ENCODE assay signal across 12 mouse cellular contexts in genomic region chr12:30036569-30037055, GRCm38 (mm10).
DNase-seq lines count a peak whose midpoint lies in the region; ATAC-seq and TF ChIP-seq lines count a peak whose summit lies in the region.
"Had no signal": no experiment of that assay in that cellular context is flagged by ENCODE, and none has a peak within 500 bp of the region (broad histone marks: within the 10 kb centered on the region; RNA-seq: fewer than 3 reads in every experiment).

No protein-coding gene starts in this region.

- no peak overlapping the region for H3K9ac ChIP-seq in embryonic facial prominence, embryonic 12.5 days
- no peak overlapping the region for H3K9ac ChIP-seq in hindbrain, embryonic 13.5 days
- no peak overlapping the region for H3K9ac ChIP-seq in neural tube, embryonic 12.5 days
- H3K9ac ChIP-seq: heart, embryonic 13.5 days had no signal

- peak in 1 of 2 experiments; percentile 29 for DNase-seq in layer of hippocampus, adult 2 months (ENCODE audit: low spot score in 2 of 2)
- DNase-seq in layer of hippocampus, postnatal 25 days (ENCODE audit: extremely low spot score in 1 of 2, low spot score in 1 of 2): no peak
- no peak for DNase-seq in lung, postnatal 25 days (ENCODE audit: low spot score)
- no peak for DNase-seq in spleen, adult 18-20 months
- no peak for DNase-seq in kidney, adult 11 months
- DNase-seq: adrenal gland, postnatal 25 days; thymus, postnatal 14 days had no signal

- H3K27me3 ChIP-seq in embryonic facial prominence, embryonic 12.5 days: no peaks in the 10 kb centered on the region
- no peaks in the 10 kb centered on the region for H3K27me3 ChIP-seq in hindbrain, embryonic 13.5 days
- H3K27me3 ChIP-seq in neural tube, embryonic 12.5 days (replicated peaks): no peaks in the 10 kb centered on the region

- 63% methylated on average over 4 of the region's 4 CpGs for WGBS in embryonic facial prominence, embryonic 12.5 days
- WGBS in hindbrain, embryonic 13.5 days: 31% methylated on average over 4 of the region's 4 CpGs
- WGBS in neural tube, embryonic 12.5 days: 52% methylated on average over 4 of the region's 4 CpGs

- ATAC-seq in embryonic facial prominence, embryonic 12.5 days (ENCODE audit: insufficient number of reproducible peaks, insufficient read depth, low FRiP score, low TSS enrichment): 0 out of 2 replicates have a peak, but pooled peaks have one; percentile 19
- ATAC-seq in hindbrain, embryonic 13.5 days (ENCODE audit: low FRiP score): peak; percentile 88
- peak; percentile 46 for ATAC-seq in neural tube, embryonic 12.5 days (ENCODE audit: low FRiP score, low read depth)
- ATAC-seq: lung, postnatal 0 days had no signal

- no peak overlapping the region for H3K4me3 ChIP-seq in layer of hippocampus, adult 2 months
- no peak overlapping the region for H3K4me3 ChIP-seq in embryonic facial prominence, embryonic 12.5 days
- no peak overlapping the region for H3K4me3 ChIP-seq in hindbrain, embryonic 13.5 days
- no peak overlapping the region for H3K4me3 ChIP-seq in neural tube, embryonic 12.5 days
- H3K4me3 ChIP-seq: heart, embryonic 13.5 days had no signal

- H3K27ac ChIP-seq in layer of hippocampus, adult 2 months: peak overlapping the region; percentile 72
- no peak overlapping the region for H3K27ac ChIP-seq in embryonic facial prominence, embryonic 12.5 days
- peak overlapping the region; percentile 70 for H3K27ac ChIP-seq in hindbrain, embryonic 13.5 days
- H3K27ac ChIP-seq in neural tube, embryonic 12.5 days: no peak overlapping the region
- H3K27ac ChIP-seq: heart, embryonic 13.5 days had no signal

- H3K4me1 ChIP-seq in embryonic facial prominence, embryonic 12.5 days: no peaks in the 10 kb centered on the region
- H3K4me1 ChIP-seq in hindbrain, embryonic 13.5 days (replicated peaks): peaks cover 27% of the 10 kb centered on the region
- H3K4me1 ChIP-seq in neural tube, embryonic 12.5 days: peaks cover 18% of the 10 kb centered on the region
- H3K4me1 ChIP-seq: heart, embryonic 13.5 days had no signal

- H3K4me2 ChIP-seq in embryonic facial prominence, embryonic 12.5 days (replicated peaks): no peak overlapping the region
- H3K4me2 ChIP-seq in hindbrain, embryonic 13.5 days: no peak overlapping the region
- no peak overlapping the region for H3K4me2 ChIP-seq in neural tube, embryonic 12.5 days (replicated peaks)
- H3K4me2 ChIP-seq: heart, embryonic 13.5 days had no signal

- no peaks in the 10 kb centered on the region for H3K9me3 ChIP-seq in embryonic facial prominence, embryonic 12.5 days
- no peaks in the 10 kb centered on the region for H3K9me3 ChIP-seq in hindbrain, embryonic 13.5 days
- no peaks in the 10 kb centered on the region for H3K9me3 ChIP-seq in neural tube, embryonic 12.5 days
- H3K9me3 ChIP-seq: heart, embryonic 13.5 days had no signal

- H3K36me3 ChIP-seq in embryonic facial prominence, embryonic 12.5 days: no peaks in the 10 kb centered on the region
- no peaks in the 10 kb centered on the region for H3K36me3 ChIP-seq in hindbrain, embryonic 13.5 days
- H3K36me3 ChIP-seq in neural tube, embryonic 12.5 days: no peaks in the 10 kb centered on the region
- H3K36me3 ChIP-seq: heart, embryonic 13.5 days had no signal

- TF ChIP-seq CTCF in layer of hippocampus, adult 2 months (conservative IDR thresholded peaks at IDR 0.05): no peak

Comparison
In these comparisons a context has a peak if more than half of its experiments do, and no peak if none do; other contexts are left out.
1. H3K27ac ChIP-seq: peak in layer of hippocampus, adult 2 months (single experiment) and hindbrain, embryonic 13.5 days (single experiment); none in embryonic facial prominence, embryonic 12.5 days (single experiment) and neural tube, embryonic 12.5 days (single experiment).
2. ATAC-seq: peak in every context shown above with its lines; median percentile 88 in hindbrain, embryonic 13.5 days; 46 in neural tube, embryonic 12.5 days; 19 in embryonic facial prominence, embryonic 12.5 days.